Mouse (Mus musculus): Measurements from ENCODE around the gene Gpr21.

DNA sequence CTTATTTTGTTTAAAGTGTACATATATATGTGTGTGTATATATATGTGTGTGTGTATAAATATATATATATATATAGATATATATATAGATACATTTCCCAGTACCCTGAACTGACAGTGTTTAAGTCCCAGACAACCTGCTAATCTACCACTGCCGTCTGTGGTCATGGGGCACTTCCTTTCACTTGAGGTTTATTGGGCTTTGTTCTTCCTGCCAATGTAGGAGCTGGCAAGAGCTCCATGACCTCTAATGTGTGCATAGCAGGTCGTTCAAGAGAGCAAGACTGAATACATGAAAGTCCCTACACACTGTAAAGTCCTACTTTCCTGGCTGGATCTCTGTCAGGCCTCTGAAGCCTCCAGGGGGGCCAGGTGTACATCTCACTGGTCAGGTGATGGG, 49.4 kb downstream of the Gpr21 start:
- TF ChIP-seq POLR2A (IDR thresholded peaks at IDR 0.05; ENCODE audit: borderline replicate concordance, extremely low read depth, insufficient read depth, insufficient read length, poor library complexity, severe bottlenecking) (no peak), CTCF (IDR thresholded peaks at IDR 0.05; ENCODE audit: borderline replicate concordance, extremely low read depth, insufficient read depth, insufficient read length) (no peak)

All from brain, embryonic 14.5 days (tissue).